Mouse (Mus musculus): ENCODE data around the gene Mylk.

GRCm38 (mm10) chr16:35033241-35033640 is 288.2 kb downstream of the Mylk start:
- no peak for TF ChIP-seq CTCF (IDR thresholded peaks at IDR 0.05; ENCODE audit: extremely low read depth, insufficient read length, insufficient replicate concordance, low read depth, low read length)
- no peak for TF ChIP-seq POLR2A (IDR thresholded peaks at IDR 0.05; ENCODE audit: low read depth, low read length)

Data from small intestine, adult 2 months (tissue).